Mouse (Mus musculus) forebrain, postnatal 0 days (tissue): ENCODE measurements around the gene Bspry. TPM values are rescaled to one million over a fixed set of nuclear protein-coding genes. Genes with fewer than 3 reads are reported as not detected.
"Not testable (repeated sequence)": the region's sequence is repeated elsewhere in the genome, so short reads cannot be mapped to it uniquely, and the experiment has no call there.

Experiments used
- ATAC-seq: fragments of 200-750 bp; cut with Nextera tagmentation; 2 replicates; pipeline ENCODE4 v1.8.0; 2017; ENCODE audit warnings: mild to moderate bottlenecking, moderate library complexity
- DNase-seq: peaks from one replicate; pipeline ENCODE4 v3.0.0-alpha.2; 2015
- H3K27ac ChIP-seq: fragments of 300-500 bp; sonication (generic); 2 replicates; pipeline ENCODE4 v1.5.1; 2014; ENCODE audit warnings: low read depth, mild to moderate bottlenecking, antibody characterized with exemption, low read length, moderate library complexity, mixed read lengths
- H3K27me3 ChIP-seq: fragments of 300-500 bp; sonication (generic); 2 replicates; pipeline ENCODE4 v1.6.1; 2014; ENCODE audit warnings: mild to moderate bottlenecking, low read length, mixed read lengths; ENCODE audit not compliant: insufficient read depth
- H3K36me3 ChIP-seq: fragments of 300-500 bp; sonication (generic); 2 replicates; pipeline ENCODE4 v1.6.1; 2014; ENCODE audit warnings: mild to moderate bottlenecking, moderate library complexity; ENCODE audit not compliant: insufficient read depth
- H3K4me1 ChIP-seq: fragments of 300-500 bp; sonication (generic); 2 replicates; pipeline ENCODE4 v1.6.1; 2014; ENCODE audit warnings: antibody characterized with exemption; ENCODE audit not compliant: insufficient read depth
- H3K4me2 ChIP-seq: fragments of 300-500 bp; sonication (generic); 2 replicates; pipeline ENCODE4 v1.6.1; 2014; ENCODE audit warnings: low read depth, mild to moderate bottlenecking, moderate library complexity
- H3K4me3 ChIP-seq: fragments of 300-500 bp; sonication (generic); 2 replicates; pipeline ENCODE4 v1.5.1; 2014; ENCODE audit warnings: low read depth, low read length, mixed read lengths
- H3K9ac ChIP-seq: fragments of 300-500 bp; sonication (generic); 2 replicates; pipeline ENCODE4 v1.6.1; 2014; ENCODE audit warnings: mild to moderate bottlenecking
- H3K9me3 ChIP-seq: fragments of 300-500 bp; sonication (generic); 2 replicates; pipeline ENCODE4 v1.6.1; 2016; ENCODE audit warnings: low read length
- CTCF ChIP-seq: sonication (generic); IDR thresholded peaks from 2 replicates; pipeline ENCODE4 v1.5.1; 2016; ENCODE audit warnings: antibody characterized with exemption, control low read depth, low read depth
- WGBS: fragments of 180-500 bp; shearing (Covaris S2); extraction: QIAGEN DNeasy Blood & Tissue Kit; methylation state at CpG from one replicate; pipeline ENCODE4 v1.1.7; 2014; 5-methylcytosine and 5-hydroxymethylcytosine counted together
- polyA plus RNA-seq: library from polyadenylated mRNA; unstranded; fragments of >200 nt; fragmentation: Nextera tagmentation; extraction: Ambion mirVana; gene quantifications from 2 replicates; pipeline ENCODE4 v1.2.1, GENCODE M21; 2015
- total RNA-seq: library from RNA; depleted of rRNA; stranded (reverse); fragments of >200 nt; gene quantifications from 2 replicates; pipeline ENCODE4 v1.2.3, GENCODE M21; 2014

Gene Bspry
- total and polyA plus RNA-seq, 2 experiments from 2014 or later: 0.51 to 0.86 TPM

GRCm38 (mm10) chr4:62479593-62479936 is 288 bp upstream of the Bspry start:
- 13% methylated on average over 11 of the region's 11 CpGs for WGBS
- H3K9ac ChIP-seq, H3K4me1 ChIP-seq, H3K9me3 ChIP-seq, H3K27ac ChIP-seq, H3K36me3 ChIP-seq, DNase-seq: not testable (repeated sequence)
- ATAC-seq: peak; percentile 20; the same call in 1 of the 2 replicates
- Histone ChIP-seq H3K4me3 (peak overlapping the region; percentile 35), H3K4me2 (peak overlapping the region; percentile 75), H3K27me3 (peaks cover 20% of the 10 kb centered on the region)
- TF ChIP-seq CTCF: peak; percentile 64

DNA sequence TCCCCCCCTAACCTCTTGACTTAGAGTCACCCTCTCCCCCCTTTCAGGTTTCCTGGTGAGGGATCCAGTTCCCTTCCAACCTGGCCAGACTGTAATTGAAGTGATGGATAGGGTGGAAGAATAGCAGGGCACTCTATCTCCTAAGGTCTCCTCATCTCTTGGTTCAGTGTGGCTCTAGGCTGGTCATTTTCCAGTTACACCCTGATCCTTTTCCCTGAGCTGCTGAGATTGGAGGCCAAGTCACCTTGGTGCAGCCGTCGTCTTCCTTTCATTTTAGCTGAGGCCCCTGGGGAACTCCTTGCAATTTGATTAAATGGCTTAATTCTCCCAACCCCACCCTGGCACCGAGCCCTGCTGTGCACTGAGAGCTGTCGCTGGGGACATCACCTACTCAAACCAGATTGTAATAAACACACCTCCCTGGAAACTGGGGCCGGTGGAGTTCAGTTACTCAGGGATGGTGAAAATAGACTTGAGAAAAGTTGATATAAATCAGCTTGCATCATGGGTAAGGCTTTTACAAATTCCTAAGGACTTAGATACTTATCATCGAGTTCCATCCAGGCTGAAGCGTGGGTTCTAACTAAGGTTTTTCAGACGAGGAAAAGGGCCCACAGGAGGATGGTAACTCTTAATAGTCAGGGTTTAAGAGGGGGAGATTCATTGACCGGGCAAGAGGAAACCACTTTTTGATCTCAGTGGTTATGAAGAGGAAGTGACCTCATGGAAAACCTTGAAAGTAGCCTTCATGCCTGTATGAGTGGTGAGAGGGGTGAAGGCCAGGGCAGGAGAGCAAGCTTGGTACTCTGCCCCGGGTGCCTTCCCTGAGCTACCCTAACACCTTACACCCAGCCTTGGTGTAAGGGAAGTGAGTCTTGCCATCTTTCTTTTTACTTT is 1.1 kb downstream of the Bspry start:
- H3K4me1 ChIP-seq: peaks cover 3% of the 10 kb centered on the region; the same call in 1 of the 2 replicates
- H3K9ac ChIP-seq: no peak overlapping the region
- H3K27ac ChIP-seq: no peak overlapping the region
- no peak for TF ChIP-seq CTCF
- no peaks in the 10 kb centered on the region for H3K9me3 ChIP-seq
- H3K4me2 ChIP-seq: no peak overlapping the region
- no peak overlapping the region for H3K4me3 ChIP-seq
- WGBS: 47% methylated on average over 10 of the region's 10 CpGs
- peaks cover 20% of the 10 kb centered on the region for H3K27me3 ChIP-seq
- ATAC-seq (no peak), DNase-seq (no peak)
- no peaks in the 10 kb centered on the region for H3K36me3 ChIP-seq

- WGBS: 87% methylated on average over 3 of the region's 3 CpGs
- no peak for TF ChIP-seq CTCF
Observed at GRCm38 (mm10) chr4:62484928-62485327, 5.1 kb downstream of the Bspry start.

DNA sequence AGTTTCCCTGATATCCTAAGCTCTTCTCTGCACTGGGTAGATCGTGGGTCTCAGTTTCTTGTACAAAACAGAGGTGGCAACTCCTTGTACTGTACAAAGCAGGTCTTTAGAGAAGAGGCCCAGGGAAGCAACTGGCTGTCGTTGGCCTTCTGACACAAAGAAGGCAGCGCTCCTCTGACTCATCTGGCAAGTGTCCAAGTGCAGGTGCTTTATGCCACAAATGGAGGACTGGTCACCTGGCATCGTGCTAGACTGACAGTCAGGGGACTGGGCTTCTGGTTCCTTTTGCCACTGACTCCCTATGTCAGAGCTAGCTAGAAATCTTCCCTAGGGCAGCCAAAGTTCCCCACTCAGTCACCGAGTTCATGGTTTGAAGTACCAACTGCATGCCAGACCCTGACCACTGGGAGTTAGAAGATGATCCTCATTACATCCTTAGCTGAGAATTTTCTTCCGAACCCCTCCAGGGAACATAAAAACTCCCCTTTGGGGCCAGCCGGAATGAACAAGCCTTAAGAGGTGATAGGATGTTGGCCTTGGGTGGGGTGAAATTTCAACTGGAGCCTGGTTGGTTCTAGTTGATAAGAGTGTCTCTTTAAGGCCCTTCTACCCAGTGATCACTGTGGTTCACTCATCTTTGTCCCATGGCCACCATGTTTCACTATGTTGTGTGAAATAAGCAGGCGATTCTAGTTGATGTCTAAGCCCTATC is 5.8 kb downstream of the Bspry start:
- no peak for ATAC-seq
- Histone ChIP-seq H3K4me1 (no peaks in the 10 kb centered on the region), H3K9ac (no peak overlapping the region), H3K4me2 (no peak overlapping the region), H3K9me3 (no peaks in the 10 kb centered on the region), H3K36me3 (no peaks in the 10 kb centered on the region), H3K4me3 (no peak overlapping the region), H3K27ac (no peak overlapping the region), H3K27me3 (0 out of 2 replicates have a peak, but pooled peaks cover 4% of the 10 kb centered on the region)
- no peak for TF ChIP-seq CTCF
- DNase-seq: no peak
- WGBS: 83% methylated on average over 8 of the region's 8 CpGs

More at GRCm38 (mm10) chr4:62484928-62485327, 5.1 kb downstream of the Bspry start:
- ATAC-seq (no peak), DNase-seq (no peak)
- H3K4me1 ChIP-seq: no peaks in the 10 kb centered on the region
- peaks cover 6% of the 10 kb centered on the region for H3K27me3 ChIP-seq
- H3K9me3 ChIP-seq: no peaks in the 10 kb centered on the region
- H3K9ac ChIP-seq: no peak overlapping the region
- H3K36me3 ChIP-seq: no peaks in the 10 kb centered on the region
- H3K4me2 ChIP-seq: no peak overlapping the region
- H3K27ac ChIP-seq: no peak overlapping the region
- H3K4me3 ChIP-seq: no peak overlapping the region

DNA sequence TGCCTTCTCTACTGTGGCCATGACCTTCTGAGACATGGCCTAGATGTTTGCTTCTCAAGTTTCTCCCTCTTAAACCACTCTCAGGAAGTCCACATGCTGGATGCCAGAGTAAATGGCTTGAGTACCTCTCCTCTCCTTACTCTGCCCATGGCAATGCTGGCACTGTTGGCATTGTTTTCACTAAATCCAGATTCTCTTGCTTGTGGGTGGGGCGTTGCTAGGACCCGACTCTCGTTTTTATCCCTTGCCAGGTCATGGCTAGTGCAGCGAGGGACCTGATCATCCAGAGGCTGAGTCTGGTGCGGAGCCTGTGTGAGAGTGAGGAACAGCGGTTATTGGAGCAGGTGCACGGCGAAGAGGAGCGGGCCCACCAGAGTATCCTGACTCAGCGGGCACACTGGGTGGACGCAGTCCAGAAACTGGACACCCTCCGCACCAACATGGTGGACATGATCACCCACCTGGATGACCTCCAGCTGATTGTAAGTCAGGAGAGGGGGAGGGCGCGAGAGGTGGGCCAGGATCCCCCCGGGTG is 6.4 kb downstream of the Bspry start:
- H3K4me2 ChIP-seq: no peak overlapping the region
- no peak for ATAC-seq
- TF ChIP-seq CTCF: no peak
- H3K9me3 ChIP-seq: no peaks in the 10 kb centered on the region
- no peak overlapping the region for H3K9ac ChIP-seq
- no peak overlapping the region for H3K4me3 ChIP-seq
- DNase-seq: no peak
- H3K27me3 ChIP-seq: 0 out of 2 replicates have a peak, but pooled peaks cover 3% of the 10 kb centered on the region
- H3K27ac ChIP-seq: no peak overlapping the region
- H3K36me3 ChIP-seq: no peaks in the 10 kb centered on the region
- WGBS: 88% methylated on average over 15 of the region's 15 CpGs
- H3K4me1 ChIP-seq: no peaks in the 10 kb centered on the region

GRCm38 (mm10) chr4:62487172-62487571 is 7.3 kb downstream of the Bspry start:
- no peak overlapping the region for H3K27ac ChIP-seq
- no peak for TF ChIP-seq CTCF
- H3K9me3 ChIP-seq: no peaks in the 10 kb centered on the region
- no peaks in the 10 kb centered on the region for H3K27me3 ChIP-seq
- no peak overlapping the region for H3K4me2 ChIP-seq
- DNase-seq (no peak), ATAC-seq (no peak)
- H3K9ac ChIP-seq: no peak overlapping the region
- no peaks in the 10 kb centered on the region for H3K4me1 ChIP-seq
- no peak overlapping the region for H3K4me3 ChIP-seq
- 95% methylated on average over 5 of the region's 5 CpGs for WGBS
- no peaks in the 10 kb centered on the region for H3K36me3 ChIP-seq

DNA sequence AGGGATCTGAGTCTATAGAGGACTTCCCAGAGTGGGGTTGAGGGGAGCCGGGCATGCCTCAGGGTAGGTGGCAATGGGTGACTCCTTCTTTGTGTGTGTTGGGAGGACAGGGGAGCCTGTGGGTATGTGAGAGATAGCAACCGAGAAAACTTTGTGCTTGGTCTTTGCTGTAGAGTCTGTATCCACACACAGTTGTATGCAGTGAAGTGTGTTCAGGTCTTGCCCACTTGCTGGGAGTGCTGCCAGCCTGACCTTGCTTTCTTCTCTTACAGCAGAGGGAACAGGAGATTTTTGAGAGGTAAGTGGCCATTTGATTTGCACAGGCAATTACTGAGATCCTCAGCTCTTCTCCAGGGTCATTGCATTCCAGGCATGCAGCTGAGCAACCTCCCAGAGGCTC is 8.1 kb downstream of the Bspry start:
- Histone ChIP-seq H3K4me1 (no peaks in the 10 kb centered on the region), H3K4me3 (no peak overlapping the region), H3K27me3 (no peaks in the 10 kb centered on the region), H3K4me2 (no peak overlapping the region), H3K9me3 (no peaks in the 10 kb centered on the region), H3K27ac (no peak overlapping the region), H3K9ac (no peak overlapping the region), H3K36me3 (no peaks in the 10 kb centered on the region)
- DNase-seq (no peak), ATAC-seq (no peak)
- no peak for TF ChIP-seq CTCF
- WGBS: 80% methylated on average over 2 of the region's 2 CpGs
